Mouse (Mus musculus) G1E (cell line): Measurements from ENCODE around the gene Pltp.

Source experiments
- CTCF ChIP-seq: IDR thresholded peaks from 2 replicates; pipeline ENCODE4 v1.5.1; 2012; ENCODE audit warnings: low read depth, low read length, inconsistent platforms, mixed read lengths
- GATA1 ChIP-seq: IDR thresholded peaks from 2 replicates; pipeline ENCODE4 v1.6.1; 2012; ENCODE audit warnings: borderline replicate concordance, low read length, inconsistent platforms, mixed read lengths

DNA sequence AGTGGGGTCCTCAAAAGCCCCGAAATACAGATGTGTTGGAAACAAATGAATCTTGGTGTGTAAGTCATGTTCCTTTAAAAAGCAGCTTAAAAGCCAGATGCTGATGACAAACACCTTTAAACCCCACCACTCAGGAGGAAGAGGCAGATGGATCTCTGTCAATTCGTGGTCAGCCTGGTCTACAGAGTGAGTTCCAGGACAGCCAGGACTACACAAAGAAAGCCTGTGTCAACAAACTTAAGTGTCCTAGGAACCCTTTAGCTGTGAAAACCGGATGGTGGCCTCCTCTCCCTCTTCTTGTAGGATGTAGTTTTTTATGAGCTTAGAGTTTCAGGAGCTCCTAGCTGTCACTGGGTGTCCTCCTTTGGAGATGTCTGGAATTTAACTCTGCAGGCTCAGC lies 16.1 kb upstream of the Pltp start:
- no peak for TF ChIP-seq CTCF
- TF ChIP-seq GATA1 = no peak
